Comparison of ENCODE assay signal across 23 mouse cellular contexts in the genomic region with DNA sequence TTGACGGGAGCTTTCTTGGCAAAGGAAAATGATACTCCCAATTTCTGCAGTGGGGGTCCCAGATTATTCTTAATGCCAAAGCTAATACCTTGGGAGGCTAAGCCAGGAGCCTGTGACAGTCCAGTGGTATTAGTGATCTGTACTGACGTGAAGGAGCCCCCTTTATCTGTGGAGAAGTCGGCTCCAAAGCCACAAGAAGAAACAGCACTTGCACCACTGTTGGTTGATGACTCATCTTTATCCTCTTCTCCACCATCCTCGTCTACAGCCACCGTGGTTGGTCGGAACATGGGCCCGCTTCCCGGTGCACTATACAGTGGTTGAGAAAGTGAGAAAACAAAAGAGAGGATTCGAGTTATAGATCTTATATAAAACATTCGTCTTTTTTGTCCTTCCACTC.
"Had no signal": no experiment of that assay in that cellular context is flagged by ENCODE, and none has a peak within 500 bp of the region (broad histone marks: within the 10 kb centered on the region; RNA-seq: fewer than 3 reads in every experiment).

No protein-coding gene starts in this region.

- H3K9me3 ChIP-seq: heart, embryonic 12.5 days; hindbrain, embryonic 13.5 days; hindbrain, embryonic 15.5 days; kidney, embryonic 15.5 days; limb, embryonic 13.5 days; limb, embryonic 15.5 days; liver, embryonic 13.5 days had no signal

- H3K4me3 ChIP-seq: heart, embryonic 12.5 days; hindbrain, embryonic 13.5 days; hindbrain, embryonic 15.5 days; kidney, embryonic 15.5 days; limb, embryonic 13.5 days; limb, embryonic 15.5 days; liver, embryonic 13.5 days had no signal

- H3K4me1 ChIP-seq: heart, embryonic 12.5 days; hindbrain, embryonic 13.5 days; hindbrain, embryonic 15.5 days; kidney, embryonic 15.5 days; limb, embryonic 13.5 days; limb, embryonic 15.5 days; liver, embryonic 13.5 days had no signal

- ATAC-seq: hindbrain, postnatal 0 days; intestine, embryonic 16.5 days had no signal

- DNase-seq: gastrocnemius, postnatal 14 days; gastrocnemius, postnatal 36 days; heart, adult 18-20 months; heart, postnatal 14 days; heart, postnatal 36 days; kidney, adult 11 months; kidney, adult 2 months; kidney, adult 9 months; kidney, postnatal 14 days; kidney, postnatal 36 days; layer of hippocampus, adult 9-11 months; layer of hippocampus, postnatal 36 days; left cerebral cortex, postnatal 4 days; liver, embryonic 13.5 days had no signal

- H3K4me2 ChIP-seq: heart, embryonic 12.5 days; hindbrain, embryonic 13.5 days; hindbrain, embryonic 15.5 days; kidney, embryonic 15.5 days; limb, embryonic 13.5 days; limb, embryonic 15.5 days; liver, embryonic 13.5 days had no signal

- H3K9ac ChIP-seq: heart, embryonic 12.5 days; hindbrain, embryonic 13.5 days; hindbrain, embryonic 15.5 days; kidney, embryonic 15.5 days; limb, embryonic 13.5 days; limb, embryonic 15.5 days; liver, embryonic 13.5 days had no signal

- H3K27me3 ChIP-seq: heart, embryonic 12.5 days; hindbrain, embryonic 13.5 days; hindbrain, embryonic 15.5 days; kidney, embryonic 15.5 days; limb, embryonic 13.5 days; limb, embryonic 15.5 days; liver, embryonic 13.5 days had no signal

- H3K27ac ChIP-seq: hindbrain, embryonic 13.5 days; hindbrain, embryonic 15.5 days; hindbrain, postnatal 0 days; kidney, embryonic 15.5 days; kidney, postnatal 0 days; limb, embryonic 13.5 days; limb, embryonic 15.5 days; liver, embryonic 13.5 days had no signal
